Mouse (Mus musculus) intestine, embryonic 16.5 days (tissue): Measurements from ENCODE around the gene Plxnd1. TPM values are rescaled to one million over a fixed set of nuclear protein-coding genes. Genes with fewer than 3 reads are reported as not detected.

Experiments used
- ATAC-seq: fragments of 200-750 bp; cut with Nextera tagmentation; 2 replicates; pipeline ENCODE4 v1.8.0; 2017; ENCODE audit warnings: moderate TSS enrichment, moderate library complexity
- H3K27ac ChIP-seq: fragments of 300-500 bp; sonication (generic); 2 replicates; pipeline ENCODE4 v1.5.1; 2014; ENCODE audit warnings: mild to moderate bottlenecking, low read length
- H3K27me3 ChIP-seq: fragments of 300-500 bp; sonication (generic); replicated peaks from 2 replicates; pipeline ENCODE4 v1.6.1; 2014; ENCODE audit warnings: low read length, control low read depth, mixed read lengths; ENCODE audit not compliant: control insufficient read depth, insufficient read depth
- H3K36me3 ChIP-seq: fragments of 300-500 bp; sonication (generic); 2 replicates; pipeline ENCODE4 v1.6.1; 2014; ENCODE audit warnings: low read length, control low read depth; ENCODE audit not compliant: control insufficient read depth, insufficient read depth
- H3K4me1 ChIP-seq: fragments of 300-500 bp; sonication (generic); 2 replicates; pipeline ENCODE4 v1.6.1; 2014; ENCODE audit warnings: low read length, control low read depth, mixed read lengths; ENCODE audit not compliant: control insufficient read depth, insufficient read depth
- H3K4me2 ChIP-seq: fragments of 300-500 bp; sonication (generic); 2 replicates; pipeline ENCODE4 v1.6.1; 2014; ENCODE audit warnings: low read depth, low read length, control low read depth
- H3K4me3 ChIP-seq: fragments of 300-500 bp; sonication (generic); 2 replicates; pipeline ENCODE4 v1.5.1; 2014; ENCODE audit warnings: mild to moderate bottlenecking, low read length
- H3K9ac ChIP-seq: fragments of 300-500 bp; sonication (generic); 2 replicates; pipeline ENCODE4 v1.6.1; 2014; ENCODE audit warnings: low read depth, low read length
- H3K9me3 ChIP-seq: fragments of 300-500 bp; sonication (generic); 2 replicates; pipeline ENCODE4 v1.6.1; 2016; ENCODE audit warnings: low read length, control low read depth; ENCODE audit not compliant: control insufficient read depth
- WGBS: fragments of 180-500 bp; shearing (Covaris S2); extraction: QIAGEN DNeasy Blood & Tissue Kit; methylation state at CpG from one replicate; pipeline ENCODE4 v1.1.7; 2014; 5-methylcytosine and 5-hydroxymethylcytosine counted together
- polyA plus RNA-seq: library from polyadenylated mRNA; unstranded; fragments of >200 nt; fragmentation: Nextera tagmentation; extraction: Ambion mirVana; gene quantifications from 2 replicates; pipeline ENCODE4 v1.2.1, GENCODE M21; 2015

The Plxnd1 gene
- polyA plus RNA-seq, 1 experiment from 2014 or later = 19.3 TPM

DNA sequence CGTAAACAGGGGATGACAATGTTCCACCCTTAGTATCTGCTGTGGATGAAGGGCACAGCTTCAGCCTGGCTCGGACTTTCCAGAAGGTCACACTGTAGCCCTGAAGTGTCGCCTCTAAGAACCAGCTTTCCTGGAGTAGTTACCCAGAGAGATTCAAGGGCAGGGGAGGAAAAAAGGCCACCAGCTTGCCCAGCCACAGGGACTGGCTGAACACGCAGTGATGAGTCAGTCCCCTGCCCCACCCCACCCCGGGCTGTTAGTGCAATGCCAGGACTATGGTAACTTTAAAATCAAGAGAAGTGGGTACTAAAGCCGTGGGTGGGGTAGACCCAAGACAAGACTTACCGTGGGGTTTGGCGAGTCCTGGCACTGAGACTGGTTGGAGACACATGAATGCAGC lies 19.2 kb downstream of the Plxnd1 start:
- ATAC-seq = no peak
- H3K9ac ChIP-seq = no peak overlapping the region
- no peaks in the 10 kb centered on the region for H3K27me3 ChIP-seq
- H3K4me1 ChIP-seq = peaks cover 22% of the 10 kb centered on the region
- no peaks in the 10 kb centered on the region for H3K9me3 ChIP-seq
- WGBS = 83% methylated on average over 8 of the region's 8 CpGs
- H3K4me2 ChIP-seq = no peak overlapping the region
- H3K4me3 ChIP-seq = no peak overlapping the region
- 0 out of 2 replicates have a peak, but pooled peaks cover 4% of the 10 kb centered on the region for H3K36me3 ChIP-seq
- no peak overlapping the region for H3K27ac ChIP-seq

DNA sequence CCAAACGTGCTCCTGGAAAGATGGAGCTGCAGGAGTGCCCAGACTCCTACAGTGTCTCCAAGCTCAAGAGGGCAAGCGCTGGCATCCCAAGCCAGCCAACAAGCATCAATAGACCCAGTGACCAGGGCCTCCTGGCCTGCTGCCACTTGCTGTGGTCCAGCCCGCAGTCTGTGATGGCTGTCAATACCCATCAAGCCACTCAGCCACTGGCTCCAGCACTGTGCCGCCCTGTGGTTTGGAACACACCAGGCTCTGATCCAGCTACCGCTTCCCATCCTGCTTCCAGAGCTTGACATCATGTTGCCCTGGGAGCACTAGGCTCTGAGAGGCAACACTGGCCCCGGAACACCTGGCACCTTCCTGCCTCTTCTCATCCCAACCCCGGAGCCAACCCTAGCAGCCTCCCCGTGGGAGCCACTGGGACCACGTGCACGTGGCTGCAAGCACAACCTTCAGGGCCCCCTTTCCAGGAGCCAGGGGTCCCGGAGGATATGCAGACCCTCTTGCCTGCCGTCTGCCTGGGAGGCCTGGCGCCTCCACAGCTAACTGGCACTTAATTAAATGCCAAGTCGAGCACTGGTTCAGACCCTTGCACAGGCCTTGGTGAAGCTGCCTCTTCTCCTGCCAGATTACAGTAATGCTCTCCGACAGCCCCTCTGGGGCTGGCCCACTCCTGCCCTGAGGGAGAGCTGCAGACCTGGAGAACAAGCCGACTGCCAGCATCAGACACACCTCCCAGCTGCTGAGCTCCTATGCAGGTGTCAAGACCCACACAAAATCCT lies 20.7 kb downstream of the Plxnd1 start:
- H3K9me3 ChIP-seq = no peaks in the 10 kb centered on the region
- peaks cover 18% of the 10 kb centered on the region for H3K4me1 ChIP-seq
- no peaks in the 10 kb centered on the region for H3K27me3 ChIP-seq
- H3K4me3 ChIP-seq = no peak overlapping the region
- H3K36me3 ChIP-seq = 0 out of 2 replicates have a peak, but pooled peaks cover 4% of the 10 kb centered on the region
- no peak overlapping the region for H3K9ac ChIP-seq
- no peak overlapping the region for H3K27ac ChIP-seq
- no peak for ATAC-seq
- 77% methylated on average over 16 of the region's 16 CpGs for WGBS
- H3K4me2 ChIP-seq = no peak overlapping the region

DNA sequence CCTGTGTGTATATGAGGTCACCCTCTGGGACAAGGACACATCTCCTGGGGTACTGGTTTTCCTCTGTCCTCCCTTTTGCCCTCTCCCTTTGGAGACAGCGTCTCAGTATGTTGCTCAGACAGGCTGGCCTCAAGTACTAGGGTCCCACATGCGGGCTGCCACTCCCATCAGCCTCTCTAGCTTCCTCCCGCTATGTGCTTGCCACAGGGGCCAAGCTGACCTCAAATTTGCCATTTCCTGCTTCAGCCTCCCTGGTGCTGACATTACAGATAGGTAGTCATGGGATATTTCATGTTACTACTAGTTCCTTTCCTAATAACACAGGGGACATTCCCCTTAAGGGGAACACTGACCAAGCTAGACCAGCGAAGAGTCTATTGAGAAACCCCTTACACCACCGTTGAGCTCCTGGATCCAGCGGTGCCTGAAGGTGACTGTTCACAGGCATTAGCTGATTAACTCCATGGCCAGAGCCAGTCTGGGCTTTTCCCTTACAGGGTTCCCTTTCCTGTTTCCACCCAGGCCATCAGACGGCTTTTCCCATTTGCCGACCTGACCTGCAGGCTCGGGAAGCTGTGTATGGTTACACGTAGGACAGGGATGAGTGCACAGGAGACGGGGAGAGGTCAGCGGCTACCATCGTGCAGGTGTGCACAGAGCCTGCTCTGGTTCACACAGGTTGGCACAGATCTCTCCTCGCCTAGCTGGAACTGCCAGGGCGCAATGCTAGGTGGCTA lies 21.5 kb downstream of the Plxnd1 start:
- Histone ChIP-seq H3K4me2 (no peak overlapping the region), H3K4me1 (peaks cover 18% of the 10 kb centered on the region), H3K27ac (no peak overlapping the region), H3K27me3 (no peaks in the 10 kb centered on the region), H3K4me3 (no peak overlapping the region), H3K36me3 (0 out of 2 replicates have a peak, but pooled peaks cover 4% of the 10 kb centered on the region), H3K9ac (no peak overlapping the region), H3K9me3 (no peaks in the 10 kb centered on the region)
- no peak for ATAC-seq
- WGBS = 89% methylated on average over 15 of the region's 15 CpGs

DNA sequence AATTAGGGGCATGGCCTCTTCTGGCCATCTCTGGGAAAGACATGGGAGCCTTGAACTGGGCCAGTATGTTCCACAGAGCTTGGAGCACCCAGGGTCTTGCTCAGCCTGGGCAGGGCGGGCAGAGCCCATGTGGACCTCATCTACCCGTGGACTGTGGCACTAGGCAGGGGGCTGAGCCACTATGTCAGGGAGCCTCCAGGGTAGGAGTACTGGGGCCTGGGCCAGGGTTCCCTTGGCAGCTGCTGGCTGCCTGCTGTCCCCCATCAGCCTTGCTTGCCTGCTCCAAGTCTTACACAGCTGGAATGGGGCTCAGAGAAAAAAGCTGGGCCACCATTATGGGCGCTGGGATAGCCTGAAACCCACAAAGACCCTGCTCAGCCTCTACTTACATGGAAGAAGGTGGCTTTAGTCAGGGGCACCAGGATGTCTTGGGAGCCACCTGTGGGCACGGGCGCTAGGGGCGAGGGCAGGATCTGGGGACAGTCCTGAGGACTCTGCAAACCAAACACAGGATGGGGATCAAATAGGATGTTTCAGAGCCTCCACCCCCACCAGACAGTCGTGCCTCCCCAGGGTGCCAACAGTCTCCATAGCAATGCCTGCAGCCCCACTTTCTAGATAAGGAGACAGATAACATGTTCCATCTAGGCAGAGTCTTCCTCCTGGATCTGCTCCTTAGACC lies 22.6 kb downstream of the Plxnd1 start:
- H3K9ac ChIP-seq = 0 out of 2 replicates have a peak overlapping the region, but pooled peaks have one; percentile 24
- no peaks in the 10 kb centered on the region for H3K27me3 ChIP-seq
- no peak for ATAC-seq
- no peak overlapping the region for H3K4me3 ChIP-seq
- 80% methylated on average over 7 of the region's 7 CpGs for WGBS
- 0 out of 2 replicates have a peak overlapping the region, but pooled peaks have one; percentile 14 for H3K27ac ChIP-seq
- H3K9me3 ChIP-seq = no peaks in the 10 kb centered on the region
- no peak overlapping the region for H3K4me2 ChIP-seq
- 0 out of 2 replicates have a peak, but pooled peaks cover 4% of the 10 kb centered on the region for H3K36me3 ChIP-seq
- peaks cover 20% of the 10 kb centered on the region for H3K4me1 ChIP-seq

DNA sequence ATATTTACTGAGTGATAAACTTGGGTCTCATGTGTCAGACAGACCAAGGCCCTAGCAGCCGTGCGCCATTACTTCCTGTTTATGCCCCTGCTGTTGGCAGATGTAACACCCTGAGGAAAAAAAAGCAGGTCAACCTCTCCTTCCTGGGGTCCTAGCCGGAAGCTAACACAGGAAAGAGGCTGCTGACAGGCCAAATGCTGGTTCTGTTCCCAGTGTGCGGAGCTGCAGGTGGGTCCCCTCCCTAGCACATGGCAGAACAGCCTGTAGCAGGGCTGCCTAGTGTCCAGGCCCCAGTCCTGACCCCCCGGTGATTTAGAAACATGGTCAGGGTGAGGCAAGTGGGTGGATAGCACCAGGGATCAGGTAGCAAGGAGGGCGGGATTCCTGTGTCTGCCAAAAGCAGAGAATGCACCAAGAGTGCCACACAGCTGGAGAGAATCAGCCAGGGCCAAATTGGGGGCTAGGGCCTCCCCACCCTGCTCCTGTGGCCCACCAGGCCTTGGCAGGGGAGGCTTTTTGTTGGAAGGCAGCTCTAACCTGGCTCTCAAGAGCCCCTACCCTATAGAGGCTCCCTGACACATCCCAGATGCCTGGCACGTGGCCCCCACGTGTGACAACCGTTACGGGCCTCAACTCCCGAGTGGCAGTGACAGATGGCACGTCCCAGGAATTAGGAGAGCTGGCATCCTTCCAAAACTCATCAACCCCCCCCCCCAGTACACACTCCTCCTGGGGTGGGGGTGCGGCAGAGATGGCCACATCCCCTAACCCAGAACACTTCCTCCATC lies 23.3 kb downstream of the Plxnd1 start:
- H3K4me3 ChIP-seq = no peak overlapping the region
- ATAC-seq = 0 out of 2 replicates have a peak, but pooled peaks have one; percentile 22
- H3K9ac ChIP-seq = peak overlapping the region; percentile 24; the same call in 1 of the 2 replicates
- no peaks in the 10 kb centered on the region for H3K27me3 ChIP-seq
- no peaks in the 10 kb centered on the region for H3K9me3 ChIP-seq
- 37% methylated on average over 13 of the region's 13 CpGs for WGBS
- no peak overlapping the region for H3K4me2 ChIP-seq
- H3K27ac ChIP-seq = no peak overlapping the region
- 0 out of 2 replicates have a peak, but pooled peaks cover 5% of the 10 kb centered on the region for H3K36me3 ChIP-seq
- peaks cover 20% of the 10 kb centered on the region for H3K4me1 ChIP-seq

DNA sequence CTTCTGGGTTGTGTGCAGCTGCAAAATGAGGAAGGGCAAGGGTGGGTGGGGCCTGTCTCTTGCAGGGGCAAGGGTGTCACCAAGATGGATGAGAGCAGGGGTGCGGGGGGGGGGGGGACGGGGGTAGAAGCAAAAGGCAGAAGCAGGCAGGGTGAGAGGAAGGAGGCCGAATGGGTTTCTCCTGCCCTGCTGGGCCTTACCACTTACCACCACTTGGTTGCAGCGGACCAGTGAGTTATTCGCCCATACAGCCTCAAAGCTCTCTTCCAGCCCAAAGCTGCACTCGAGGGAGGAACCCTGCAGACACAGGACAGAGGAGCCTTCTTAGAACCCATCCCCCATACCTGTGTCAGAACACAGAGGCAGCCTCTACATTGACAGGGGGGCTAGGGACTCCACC lies 24.9 kb downstream of the Plxnd1 start:
- H3K9me3 ChIP-seq = no peaks in the 10 kb centered on the region
- no peak for ATAC-seq
- H3K27ac ChIP-seq = no peak overlapping the region
- no peaks in the 10 kb centered on the region for H3K27me3 ChIP-seq
- H3K9ac ChIP-seq = no peak overlapping the region
- H3K4me3 ChIP-seq = no peak overlapping the region
- 0 out of 2 replicates have a peak, but pooled peaks cover 4% of the 10 kb centered on the region for H3K36me3 ChIP-seq
- H3K4me2 ChIP-seq = no peak overlapping the region
- H3K4me1 ChIP-seq = peaks cover 20% of the 10 kb centered on the region
- WGBS = 69% methylated on average over 4 of the region's 6 CpGs

DNA sequence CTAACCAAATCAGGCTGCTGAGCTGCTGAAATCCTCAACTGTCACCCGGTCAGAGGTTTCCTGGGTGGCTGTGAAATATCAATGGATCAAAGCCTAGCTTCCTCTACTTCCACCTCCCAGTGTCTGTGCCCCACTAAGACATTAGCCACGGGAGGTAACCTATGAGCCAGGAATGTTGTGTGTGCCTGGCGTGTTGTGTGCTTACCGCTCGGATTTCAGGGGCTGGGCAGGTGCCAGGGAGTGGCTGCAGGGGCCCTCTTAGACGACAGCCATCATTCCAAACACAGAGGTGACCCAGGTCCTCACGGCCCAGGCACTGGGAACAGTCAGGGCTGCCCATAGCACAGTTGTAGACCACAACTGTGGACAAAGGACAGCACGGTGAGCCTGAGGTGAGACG lies 25.7 kb downstream of the Plxnd1 start:
- Histone ChIP-seq H3K9me3 (no peaks in the 10 kb centered on the region), H3K4me1 (peaks cover 20% of the 10 kb centered on the region), H3K27me3 (no peaks in the 10 kb centered on the region), H3K27ac (no peak overlapping the region), H3K9ac (no peak overlapping the region), H3K36me3 (0 out of 2 replicates have a peak, but pooled peaks cover 3% of the 10 kb centered on the region), H3K4me2 (no peak overlapping the region), H3K4me3 (no peak overlapping the region)
- 74% methylated on average over 9 of the region's 9 CpGs for WGBS
- ATAC-seq = no peak

DNA sequence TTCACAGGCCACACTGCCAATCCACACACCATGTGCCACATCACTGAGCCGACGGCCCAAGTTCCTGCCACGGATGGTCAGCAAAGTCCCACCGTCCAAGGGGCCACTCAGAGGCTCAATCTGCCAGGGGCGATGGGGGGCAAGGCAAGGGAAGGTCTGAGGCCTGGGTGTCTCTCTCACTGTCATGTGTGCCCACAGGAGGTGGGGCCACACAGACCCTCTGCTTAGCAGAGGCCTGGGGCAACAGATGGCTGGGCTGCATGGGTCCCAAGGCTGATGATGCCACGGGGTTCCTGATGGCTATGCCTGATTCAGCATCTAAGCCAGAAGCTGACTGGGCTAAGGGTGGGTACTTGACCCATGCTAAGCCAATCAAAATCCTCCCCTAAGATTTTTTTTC lies 26.1 kb downstream of the Plxnd1 start:
- H3K4me2 ChIP-seq = no peak overlapping the region
- ATAC-seq = no peak
- H3K9me3 ChIP-seq = no peaks in the 10 kb centered on the region
- no peak overlapping the region for H3K27ac ChIP-seq
- H3K27me3 ChIP-seq = no peaks in the 10 kb centered on the region
- 89% methylated on average over 6 of the region's 6 CpGs for WGBS
- no peak overlapping the region for H3K9ac ChIP-seq
- 0 out of 2 replicates have a peak, but pooled peaks cover 3% of the 10 kb centered on the region for H3K36me3 ChIP-seq
- no peak overlapping the region for H3K4me3 ChIP-seq
- H3K4me1 ChIP-seq = peaks cover 20% of the 10 kb centered on the region
